Mouse (Mus musculus) C2C12 (cell line): Measurements from ENCODE around the gene Ugt1a10. TPM values are rescaled to one million over a fixed set of nuclear protein-coding genes. Genes with fewer than 3 reads are reported as not detected.

Experiments used
- H3K27me3 ChIP-seq: one replicate; pipeline ENCODE4 v1.6.1; 2011; ENCODE audit not compliant: control insufficient read depth, insufficient read depth, insufficient read length
- H3K36me3 ChIP-seq: one replicate; pipeline ENCODE4 v1.6.1; 2011; ENCODE audit not compliant: control insufficient read depth, insufficient read depth
- H3K4me3 ChIP-seq: one replicate; pipeline ENCODE4 v1.5.1; 2011; ENCODE audit warnings: mild to moderate bottlenecking, control low read depth; ENCODE audit not compliant: poor library complexity, insufficient read depth, severe bottlenecking
- H3K79me2 ChIP-seq: one replicate; pipeline ENCODE4 v1.6.1; 2011; ENCODE audit not compliant: control insufficient read depth, insufficient read depth
- H3K79me3 ChIP-seq: one replicate; pipeline ENCODE4 v1.6.1; 2011; ENCODE audit warnings: low read depth, control low read depth
- H3ac ChIP-seq: one replicate; pipeline ENCODE3; 2011; ENCODE audit warnings: low read depth; ENCODE audit not compliant: control insufficient read depth, insufficient read length
- CEBPB ChIP-seq: IDR thresholded peaks from one replicate; pipeline ENCODE4 v1.6.1; 2011; ENCODE audit warnings: low read depth, mild to moderate bottlenecking, control low read depth, moderate library complexity
- CTCF ChIP-seq: IDR thresholded peaks from one replicate; pipeline ENCODE4 v1.5.1; 2011; ENCODE audit not compliant: control insufficient read depth, insufficient read depth, insufficient read length
- FOSL1 ChIP-seq: IDR thresholded peaks from one replicate; pipeline ENCODE4 v1.8.0; 2011; ENCODE audit warnings: mild to moderate bottlenecking, low read length; ENCODE audit not compliant: poor library complexity, insufficient read depth, severe bottlenecking
- MAX ChIP-seq: IDR thresholded peaks from one replicate; pipeline ENCODE4 v1.6.1; 2011; ENCODE audit warnings: mild to moderate bottlenecking, control low read depth
- MYOD1 ChIP-seq: IDR thresholded peaks from one replicate; pipeline ENCODE4 v1.6.1; 2011; ENCODE audit warnings: low read depth; ENCODE audit not compliant: control insufficient read depth, insufficient read length
- MYOG ChIP-seq: IDR thresholded peaks from one replicate; pipeline ENCODE4 v1.6.1; 2011; ENCODE audit not compliant: control insufficient read depth, insufficient read length; ENCODE audit errors: extremely low read depth
- USF1 ChIP-seq: IDR thresholded peaks from one replicate; pipeline ENCODE4 v1.6.1; 2011; ENCODE audit warnings: low read depth, mild to moderate bottlenecking, control low read depth, moderate library complexity
- polyA plus RNA-seq: library from polyadenylated mRNA; unstranded; fragments of >200 nt; fragmentation: generic; extraction: Trizol; gene quantifications from one replicate; pipeline ENCODE4 v1.2.1, GENCODE M21; 2012; ENCODE audit warnings: missing spikeins

Gene Ugt1a10
- polyA plus RNA-seq, 1 experiment, result not detected

- H3K79me2 ChIP-seq, result no peaks in the 10 kb centered on the region
- no peak overlapping the region for H3ac ChIP-seq
- H3K4me3 ChIP-seq, result no peak overlapping the region
- H3K79me3 ChIP-seq, result no peaks in the 10 kb centered on the region
- no peak for TF ChIP-seq MAX
- TF ChIP-seq CEBPB, result no peak
- no peak for TF ChIP-seq MYOD1
- TF ChIP-seq CTCF, result no peak
- no peaks in the 10 kb centered on the region for H3K36me3 ChIP-seq
- peaks cover 6% of the 10 kb centered on the region for H3K27me3 ChIP-seq
Measured at GRCm38 (mm10) chr1:88213766-88214461, 158.7 kb downstream of the Ugt1a10 start.

GRCm38 (mm10) chr1:88214462-88214952 lies 159.3 kb downstream of the Ugt1a10 start:
- TF ChIP-seq FOSL1, result no peak
- Histone ChIP-seq H3K27me3 (peaks cover 6% of the 10 kb centered on the region), H3K79me2 (no peaks in the 10 kb centered on the region), H3K4me3 (no peak overlapping the region), H3K36me3 (no peaks in the 10 kb centered on the region), H3ac (no peak overlapping the region), H3K79me3 (no peaks in the 10 kb centered on the region)

- TF ChIP-seq FOSL1 (no peak), MYOD1 (no peak), CEBPB (no peak), MAX (no peak), USF1 (no peak), MYOG (no peak), CTCF (no peak)
- Histone ChIP-seq H3K79me2 (no peaks in the 10 kb centered on the region), H3K27me3 (peaks cover 6% of the 10 kb centered on the region), H3K79me3 (no peaks in the 10 kb centered on the region), H3K36me3 (no peaks in the 10 kb centered on the region), H3ac (no peak overlapping the region), H3K4me3 (no peak overlapping the region)
Measured at GRCm38 (mm10) chr1:88215466-88216380, 160.5 kb downstream of the Ugt1a10 start.

GRCm38 (mm10) chr1:88216551-88216950 lies 161.4 kb downstream of the Ugt1a10 start:
- no peaks in the 10 kb centered on the region for H3K36me3 ChIP-seq
- H3K79me2 ChIP-seq, result no peaks in the 10 kb centered on the region
- no peak for TF ChIP-seq USF1
- TF ChIP-seq CEBPB, result no peak
- TF ChIP-seq CTCF, result no peak
- no peak for TF ChIP-seq MYOG
- no peak for TF ChIP-seq MAX
- H3K79me3 ChIP-seq, result no peaks in the 10 kb centered on the region
- H3K4me3 ChIP-seq, result no peak overlapping the region
- peaks cover 6% of the 10 kb centered on the region for H3K27me3 ChIP-seq
- no peak overlapping the region for H3ac ChIP-seq

GRCm38 (mm10) chr1:88217144-88217543 lies 162.0 kb downstream of the Ugt1a10 start:
- TF ChIP-seq USF1 (no peak), MYOD1 (no peak), MYOG (no peak), MAX (no peak), CTCF (no peak), CEBPB (no peak), FOSL1 (no peak)
- Histone ChIP-seq H3K27me3 (peaks cover 3% of the 10 kb centered on the region), H3K79me2 (no peaks in the 10 kb centered on the region), H3K4me3 (no peak overlapping the region), H3ac (no peak overlapping the region), H3K79me3 (no peaks in the 10 kb centered on the region), H3K36me3 (no peaks in the 10 kb centered on the region)

- H3K36me3 ChIP-seq, result no peaks in the 10 kb centered on the region
- H3ac ChIP-seq, result no peak overlapping the region
- H3K79me3 ChIP-seq, result no peaks in the 10 kb centered on the region
- no peaks in the 10 kb centered on the region for H3K79me2 ChIP-seq
- peaks cover 3% of the 10 kb centered on the region for H3K27me3 ChIP-seq
- no peak overlapping the region for H3K4me3 ChIP-seq
- no peak for TF ChIP-seq FOSL1
- no peak for TF ChIP-seq MYOG
- TF ChIP-seq CEBPB, result no peak
- no peak for TF ChIP-seq USF1
- TF ChIP-seq MYOD1, result no peak
- TF ChIP-seq CTCF, result no peak
- no peak for TF ChIP-seq MAX
Measured at GRCm38 (mm10) chr1:88217576-88217975, 162.4 kb downstream of the Ugt1a10 start.
